Mouse (Mus musculus): ENCODE results near the gene Ppm1j. TPM values are rescaled to one million over a fixed set of nuclear protein-coding genes. Genes with fewer than 3 reads are reported as not detected.

The Ppm1j gene
- polyA plus RNA-seq (2012; rRNA removed; ENCODE audit: low replicate concordance) = 6.8 and 7.6 TPM in 2 replicates

DNA sequence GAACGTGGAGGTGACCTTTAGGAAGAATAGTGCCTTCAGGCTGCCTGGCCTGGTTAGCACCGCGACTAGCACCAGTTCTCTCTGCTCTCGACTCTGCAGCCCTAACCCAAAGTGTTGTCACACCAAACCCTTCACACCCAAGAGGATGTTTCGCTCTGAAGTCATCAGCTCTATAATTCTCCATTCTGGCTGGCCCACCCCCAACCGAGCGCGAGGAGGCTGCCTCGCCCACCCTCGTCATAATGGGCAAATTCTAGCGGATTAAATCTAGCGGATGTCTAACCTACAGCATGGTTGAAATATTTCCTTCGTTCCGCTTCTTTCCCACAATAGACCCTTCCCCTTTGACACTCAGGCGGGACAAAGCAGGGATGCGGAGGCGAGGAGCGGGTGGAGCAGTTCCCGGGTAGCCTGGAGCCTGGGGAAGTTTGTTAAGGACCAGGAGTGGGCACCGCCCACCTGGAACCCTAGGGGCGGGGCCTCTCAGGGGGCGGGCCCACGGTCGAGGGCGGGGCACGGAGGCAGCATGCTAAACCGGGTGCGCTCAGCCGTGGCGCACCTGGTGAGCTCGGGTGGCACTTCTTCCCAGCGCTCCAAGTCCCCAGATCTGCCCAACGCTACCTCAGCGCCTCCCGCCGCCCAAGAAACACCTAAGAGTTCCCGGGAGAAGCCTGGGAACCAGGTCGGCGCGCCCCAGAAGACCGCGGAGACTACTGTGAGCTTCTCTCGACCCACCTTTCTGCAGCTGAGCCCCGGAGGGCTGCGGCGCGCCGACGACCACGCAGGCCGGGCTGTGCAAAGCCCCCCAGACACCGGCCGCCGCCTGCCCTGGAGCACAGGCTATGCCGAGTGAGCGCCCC lies at the start of gene Ppm1j:
Gene Ppm1j, plus strand, starts transcription at position 496 of the 860 bp plus-strand sequence.

DNA sequence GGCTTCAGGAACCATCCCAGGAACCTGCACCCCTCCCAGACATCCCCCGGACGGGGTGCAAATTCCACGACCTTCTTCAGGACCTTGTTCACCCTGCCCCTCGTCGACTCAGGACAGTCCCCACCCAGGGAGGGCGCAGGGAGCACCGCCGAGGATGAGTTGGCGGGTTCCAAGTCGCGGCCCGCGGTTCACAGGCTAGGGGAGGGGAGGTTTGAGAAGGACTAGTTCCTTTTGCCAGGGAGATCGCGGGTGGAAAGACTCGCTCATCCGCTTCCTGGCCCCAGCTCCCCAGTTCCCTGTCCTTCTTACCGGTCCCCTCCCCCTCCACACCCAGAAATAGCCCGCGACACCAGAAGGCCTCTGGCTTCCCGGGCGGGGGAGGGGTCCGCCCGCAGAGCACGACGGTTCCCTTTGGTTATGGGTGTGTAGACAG lies 631 bp downstream of the Ppm1j start, which contains the start of gene Fam19a3:
Gene Fam19a3, minus strand, starts transcription at position 370 of the 433 bp plus-strand sequence.

DNA sequence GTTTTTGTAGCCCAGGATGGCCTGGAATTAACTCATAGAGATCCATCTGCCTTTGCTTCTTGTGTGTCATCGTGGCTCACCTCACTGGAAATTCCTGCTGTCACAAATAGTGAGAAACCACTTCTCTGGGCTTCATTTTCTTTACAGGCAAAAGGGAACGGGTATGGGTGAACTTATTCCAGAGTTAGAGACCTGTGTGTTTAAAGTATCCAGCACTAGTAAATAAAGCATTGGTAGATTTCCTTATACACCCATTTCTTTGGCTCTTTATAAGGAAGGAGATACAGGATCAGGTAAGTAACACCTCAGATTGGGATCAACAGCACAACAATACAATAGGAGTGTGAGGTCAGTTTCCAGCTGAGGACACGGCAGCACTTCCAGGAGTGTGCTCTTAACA lies 7.2 kb downstream of the Ppm1j start, which contains the start of gene Rhoc:
Gene Rhoc, plus strand, starts transcription at position 301 of the 400 bp plus-strand sequence.

DNA sequence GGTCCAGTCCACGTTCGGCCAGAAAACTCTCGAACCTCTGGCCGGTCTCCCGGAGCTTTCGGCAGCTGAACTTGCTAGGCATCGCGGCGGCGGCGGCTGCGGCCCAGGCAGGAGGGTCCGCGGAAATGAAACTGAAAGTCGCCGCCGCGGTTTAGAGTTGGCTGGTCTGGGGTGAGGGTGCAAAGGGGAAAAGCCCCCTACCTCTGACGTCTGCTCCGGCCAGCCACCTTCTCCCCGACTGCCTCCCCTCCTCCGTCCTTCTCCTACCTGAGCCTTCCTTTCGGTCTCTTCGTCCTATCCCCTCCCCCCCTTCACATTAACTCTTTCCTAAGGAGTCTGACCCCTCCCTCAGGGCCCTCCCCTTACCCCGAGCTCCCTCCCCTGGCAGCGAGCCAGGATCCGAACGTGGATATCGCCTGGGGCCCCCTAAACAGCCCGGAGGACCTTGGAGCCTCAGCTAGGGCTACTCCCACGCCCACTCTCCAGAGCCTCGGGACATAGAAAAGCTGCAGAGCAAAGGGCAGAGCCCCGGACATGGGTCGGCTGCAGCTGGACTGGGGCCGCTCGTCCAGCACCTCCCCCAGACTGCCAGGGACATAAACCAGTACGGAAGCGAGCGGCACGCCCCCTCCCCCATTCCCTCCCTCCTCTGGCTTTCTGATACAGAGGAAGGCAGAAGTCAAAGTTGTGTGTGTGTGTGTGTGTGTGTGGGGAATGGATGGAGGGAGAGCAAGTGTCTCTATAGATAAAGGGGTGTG lies 37.3 kb downstream of the Ppm1j start, which contains the start of gene Mov10:
Gene Mov10, minus strand, starts transcription at position 573 of the 758 bp plus-strand sequence.

Other genes with a start within 250 kb of the Ppm1j start
- gene Slc16a1, start 142.4 kb upstream of the Ppm1j start, polyA plus RNA-seq (2012; rRNA removed; ENCODE audit: low replicate concordance) = 25.4 and 28.3 TPM in 2 replicates
- 0.55 and 0.72 TPM in 2 replicates for gene Fam19a3, start 784 bp downstream of the Ppm1j start, polyA plus RNA-seq (2012; rRNA removed; ENCODE audit: low replicate concordance)
- gene Rhoc, start 7.3 kb downstream of the Ppm1j start, polyA plus RNA-seq (2012; rRNA removed; ENCODE audit: low replicate concordance) = 170 and 187 TPM in 2 replicates
- gene Mov10, start 37.5 kb downstream of the Ppm1j start, polyA plus RNA-seq (2012; rRNA removed; ENCODE audit: low replicate concordance) = 17.9 and 28.2 TPM in 2 replicates
- gene St7l, start 82.9 kb downstream of the Ppm1j start, polyA plus RNA-seq (2012; rRNA removed; ENCODE audit: low replicate concordance) = 7.3 and 7.9 TPM in 2 replicates
- gene Capza1, start 83.4 kb downstream of the Ppm1j start, polyA plus RNA-seq (2012; rRNA removed; ENCODE audit: low replicate concordance) = 30.2 and 49.5 TPM in 2 replicates
- 4.3 and 11.1 TPM in 2 replicates for gene Wnt2b, start 180.9 kb downstream of the Ppm1j start, polyA plus RNA-seq (2012; rRNA removed; ENCODE audit: low replicate concordance)